Mouse (Mus musculus) bone marrow macrophage, adult 2 months (primary cell): Measurements from ENCODE around the gene Acad12. TPM values are rescaled to one million over a fixed set of nuclear protein-coding genes. Genes with fewer than 3 reads are reported as not detected.

Experiments
- H3K27ac ChIP-seq: 2 replicates; pipeline ENCODE4 v1.5.1; 2012; ENCODE audit warnings: low read depth, low read length; ENCODE audit not compliant: insufficient read depth
- H3K4me1 ChIP-seq: 2 replicates; pipeline ENCODE4 v1.6.1; 2012; ENCODE audit warnings: low read length; ENCODE audit not compliant: control insufficient read depth, insufficient read depth
- H3K4me3 ChIP-seq: 2 replicates; pipeline ENCODE4 v1.5.1; 2012; ENCODE audit warnings: mild to moderate bottlenecking, low read length, moderate library complexity; ENCODE audit not compliant: insufficient read depth
- CTCF ChIP-seq: IDR thresholded peaks from 2 replicates; pipeline ENCODE4 v1.5.1; 2012; ENCODE audit warnings: low read depth, mild to moderate bottlenecking, low read length, moderate library complexity
- POLR2A ChIP-seq: IDR thresholded peaks from 2 replicates; pipeline ENCODE4 v1.6.1; 2012; ENCODE audit warnings: mild to moderate bottlenecking, low read depth, low read length, borderline replicate concordance
- polyA plus RNA-seq: library from polyadenylated mRNA; stranded (reverse); fragments of >200 nt; gene quantifications from 2 replicates; pipeline ENCODE4 v1.2.4, GENCODE M21; 2012; ENCODE audit not compliant: missing spikeins, insufficient read depth, insufficient read length

The Acad12 gene
- polyA plus RNA-seq, 1 experiment = 8.6 TPM

DNA sequence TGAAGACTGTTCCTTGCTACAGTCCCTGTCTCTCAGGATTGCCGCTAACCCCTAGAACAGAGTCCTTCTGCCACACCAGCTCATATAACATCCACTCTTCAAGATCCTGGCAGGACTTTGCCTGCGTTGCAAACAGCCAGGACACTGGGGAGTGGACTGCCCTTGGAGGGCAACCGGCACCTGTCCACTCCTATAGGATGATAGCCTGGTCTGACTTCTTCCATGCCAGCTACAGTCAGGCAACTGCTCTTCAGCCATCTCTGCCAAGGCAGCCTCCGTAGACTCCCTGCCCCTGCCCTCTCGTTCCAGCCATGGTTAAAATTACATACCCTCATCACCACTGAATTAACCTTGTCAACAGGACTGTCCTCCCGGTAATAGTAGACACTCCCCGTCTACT, 69.5 kb downstream of the Acad12 start:
- Histone ChIP-seq H3K4me3 (no peak overlapping the region), H3K4me1 (peaks cover 7% of the 10 kb centered on the region), H3K27ac (no peak overlapping the region)
- no peak for TF ChIP-seq CTCF
- no peak for TF ChIP-seq POLR2A

DNA sequence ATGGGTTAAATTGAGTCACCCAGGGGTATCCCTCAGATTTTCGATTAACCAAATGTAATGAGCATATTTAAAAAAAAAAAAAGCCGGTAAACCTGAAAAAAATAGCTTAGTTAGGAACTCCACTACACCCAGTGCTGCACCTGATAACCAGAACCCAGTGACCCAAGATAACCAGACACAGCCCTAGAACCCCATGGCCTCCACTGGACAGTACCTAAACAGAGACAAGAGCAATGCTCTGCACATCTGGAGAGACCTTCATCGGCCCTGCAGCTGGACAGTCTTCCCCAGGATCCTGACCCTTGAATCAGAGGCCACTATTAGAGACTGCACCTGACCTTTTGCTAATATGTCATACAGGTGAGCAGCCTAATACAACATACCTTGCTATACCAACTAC, 71.7 kb downstream of the Acad12 start:
- Histone ChIP-seq H3K4me1 (peaks cover 18% of the 10 kb centered on the region), H3K4me3 (no peak overlapping the region), H3K27ac (no peak overlapping the region)
- TF ChIP-seq POLR2A = no peak
- no peak for TF ChIP-seq CTCF

Other genes starting within 250 kb of the Acad12 start
- 233 and 235 TPM in 2 replicates for gene Trafd1, start 233.3 kb downstream of the Acad12 start, polyA plus RNA-seq
- gene Naa25, start 221.0 kb downstream of the Acad12 start, polyA plus RNA-seq = 9.9 and 14.0 TPM in 2 replicates
- 2.3 and 2.8 TPM in 2 replicates for gene Tmem116, start 167.0 kb downstream of the Acad12 start, polyA plus RNA-seq
- gene Erp29, start 166.4 kb downstream of the Acad12 start, polyA plus RNA-seq = 365 and 401 TPM in 2 replicates
- not detected in 2 replicates for gene Adam1b, start 115.5 kb downstream of the Acad12 start, polyA plus RNA-seq
- 3.0 and 4.3 TPM in 2 replicates for gene Adam1a, start 73.5 kb downstream of the Acad12 start, polyA plus RNA-seq
- gene Gm42878, start 73.5 kb downstream of the Acad12 start, polyA plus RNA-seq = not detected in 2 replicates
- gene Mapkapk5, start 73.0 kb downstream of the Acad12 start, polyA plus RNA-seq = 75.7 TPM in 2 replicates
- gene Aldh2, start 25.1 kb downstream of the Acad12 start, polyA plus RNA-seq = 844 and 895 TPM in 2 replicates
- gene Acad10, start 41.6 kb upstream of the Acad12 start, polyA plus RNA-seq = 3.3 and 5.5 TPM in 2 replicates
- gene Brap, start 41.6 kb upstream of the Acad12 start, polyA plus RNA-seq = 37.7 and 41.2 TPM in 2 replicates
- gene Atxn2, start 92.4 kb upstream of the Acad12 start, polyA plus RNA-seq = 62.9 and 70.6 TPM in 2 replicates
- 69.5 and 77.5 TPM in 2 replicates for gene Sh2b3, start 218.7 kb upstream of the Acad12 start, polyA plus RNA-seq
- 6.5 and 6.6 TPM in 2 replicates for gene Pheta1, start 230.0 kb upstream of the Acad12 start, polyA plus RNA-seq